Mouse (Mus musculus) embryonic facial prominence, embryonic 10.5 days (tissue): ENCODE data around the gene Ppm1n. TPM values are rescaled to one million over a fixed set of nuclear protein-coding genes. Genes with fewer than 3 reads are reported as not detected.
"Not testable (repeated sequence)": the region's sequence is repeated elsewhere in the genome, so short reads cannot be mapped to it uniquely, and the experiment has no call there.

Experiments
- DNase-seq: peaks from one replicate; pipeline ENCODE4 v3.0.0-alpha.2; 2017; ENCODE audit warnings: low spot score
- H3K27ac ChIP-seq: fragments of 300-500 bp; sonication (generic); replicated peaks from 2 replicates; pipeline ENCODE4 v1.5.1; 2016; ENCODE audit warnings: mild to moderate bottlenecking
- H3K27me3 ChIP-seq: fragments of 300-500 bp; sonication (generic); replicated peaks from 2 replicates; pipeline ENCODE4 v1.6.1; 2016; ENCODE audit warnings: low read depth, mild to moderate bottlenecking; ENCODE audit not compliant: poor library complexity, severe bottlenecking
- H3K36me3 ChIP-seq: fragments of 300-500 bp; sonication (generic); replicated peaks from 2 replicates; pipeline ENCODE4 v1.6.1; 2016; ENCODE audit warnings: mild to moderate bottlenecking, moderate library complexity
- H3K4me1 ChIP-seq: fragments of 300-500 bp; sonication (generic); 2 replicates; pipeline ENCODE4 v1.6.1; 2016
- H3K4me3 ChIP-seq: fragments of 300-500 bp; sonication (generic); 2 replicates; pipeline ENCODE4 v1.5.1; 2016; ENCODE audit warnings: mild to moderate bottlenecking, moderate library complexity
- H3K9me3 ChIP-seq: fragments of 300-500 bp; sonication (generic); 2 replicates; pipeline ENCODE4 v1.6.1; 2016; ENCODE audit warnings: mild to moderate bottlenecking
- WGBS: fragments of 180-500 bp; shearing (Covaris S2); methylation state at CpG from one replicate; pipeline ENCODE4 v1.1.7; 2016; 5-methylcytosine and 5-hydroxymethylcytosine counted together
- polyA plus RNA-seq: library from polyadenylated mRNA; unstranded; fragments of >200 nt; fragmentation: Nextera tagmentation; extraction: Ambion mirVana; gene quantifications from 2 replicates; pipeline ENCODE4 v1.2.1, GENCODE M21; 2016

Gene Ppm1n
- polyA plus RNA-seq, 1 experiment from 2014 or later: not detected

DNA sequence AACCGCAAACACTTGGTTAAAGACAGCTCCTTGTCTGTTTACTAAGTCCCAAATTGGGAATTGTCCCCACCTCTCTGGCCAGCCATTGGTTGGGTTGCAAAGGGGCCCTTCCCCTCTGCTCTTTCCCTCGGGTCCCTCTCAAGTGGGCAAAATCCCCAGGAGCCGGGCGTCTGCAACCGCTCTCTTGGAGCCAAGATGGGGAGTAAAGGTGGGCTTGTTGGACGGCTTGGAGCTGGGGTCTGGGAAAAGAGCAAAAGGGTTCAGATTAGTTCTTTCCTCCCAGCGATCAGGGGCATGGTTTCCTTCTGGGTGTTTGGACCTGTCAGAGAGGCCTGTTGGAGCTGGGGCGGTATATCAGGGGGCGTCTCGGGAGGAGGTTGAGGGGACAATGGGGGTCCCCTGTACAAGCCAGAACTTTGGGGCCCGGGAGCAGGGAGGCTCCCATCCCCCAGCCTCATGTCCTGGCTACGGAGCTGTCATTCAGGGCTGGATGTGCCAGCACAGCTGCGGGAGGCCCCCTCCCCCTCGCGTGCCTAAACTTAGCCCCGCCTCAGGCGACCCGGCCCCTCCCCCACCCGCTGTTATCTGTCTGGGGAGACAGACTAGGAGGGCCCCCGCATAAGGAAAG, 11.2 kb upstream of the Ppm1n start:
- Histone ChIP-seq H3K27me3 (no peaks in the 10 kb centered on the region), H3K4me1 (peaks cover 26% of the 10 kb centered on the region), H3K4me3 (peak overlapping the region; percentile 59), H3K27ac (peak overlapping the region; percentile 77), H3K36me3 (peaks cover 10% of the 10 kb centered on the region), H3K9me3 (no peaks in the 10 kb centered on the region)
- WGBS: under 1% methylated on average over 20 of the region's 20 CpGs
- DNase-seq: peak; percentile 66

DNA sequence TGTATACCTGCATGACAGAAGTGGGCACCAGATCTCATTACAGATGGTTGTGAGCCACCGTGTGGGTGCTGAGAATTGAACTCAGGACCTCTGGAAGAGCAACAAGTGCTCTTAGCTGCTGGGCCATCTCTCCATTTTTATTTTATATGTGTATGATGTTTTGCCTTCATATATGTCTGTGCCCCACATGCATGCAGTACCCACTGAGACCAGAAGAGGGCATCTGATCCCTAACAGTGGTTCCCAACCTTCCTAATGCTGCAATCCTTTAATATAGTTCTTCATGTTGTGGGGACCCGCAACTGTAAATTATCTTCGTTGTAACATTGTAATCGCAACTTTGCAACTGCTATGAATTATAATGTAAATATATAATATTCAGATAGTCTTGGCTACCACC, 4.9 kb upstream of the Ppm1n start:
- 34% methylated on average over 4 of the region's 4 CpGs for WGBS
- no peak overlapping the region for H3K27ac ChIP-seq
- no peak overlapping the region for H3K4me3 ChIP-seq
- DNase-seq: peak; percentile 67
- peaks cover 47% of the 10 kb centered on the region for H3K27me3 ChIP-seq
- H3K9me3 ChIP-seq: no peaks in the 10 kb centered on the region
- H3K4me1 ChIP-seq: peaks cover 17% of the 10 kb centered on the region
- H3K36me3 ChIP-seq: peaks cover 10% of the 10 kb centered on the region

DNA sequence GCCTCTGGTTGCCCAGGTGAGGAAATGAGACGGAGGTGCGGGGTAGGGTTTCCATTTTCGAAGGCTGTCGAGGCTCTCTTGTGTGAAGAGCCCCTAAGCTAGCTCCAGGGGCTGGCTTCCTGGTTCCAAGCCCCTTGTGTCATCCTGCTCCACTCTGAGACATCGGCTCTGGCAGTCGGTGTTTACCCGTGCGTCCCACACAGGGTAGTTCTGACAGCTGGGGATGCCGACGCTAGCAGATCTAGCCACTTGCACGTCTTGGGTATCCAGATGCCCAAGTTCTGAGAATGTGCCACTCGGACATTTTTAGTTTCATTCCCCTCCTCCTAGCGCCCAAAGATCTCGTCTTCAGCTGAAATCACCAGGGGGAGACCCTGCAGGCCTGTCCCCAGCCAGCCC, 3.5 kb upstream of the Ppm1n start:
- DNase-seq: no peak
- Histone ChIP-seq H3K27me3 (peaks cover 60% of the 10 kb centered on the region), H3K36me3 (peaks cover 10% of the 10 kb centered on the region), H3K4me1 (peaks cover 28% of the 10 kb centered on the region), H3K4me3 (peak overlapping the region; percentile 82), H3K27ac (peak overlapping the region; percentile 85), H3K9me3 (no peaks in the 10 kb centered on the region)
- 47% methylated on average over 14 of the region's 14 CpGs for WGBS

DNA sequence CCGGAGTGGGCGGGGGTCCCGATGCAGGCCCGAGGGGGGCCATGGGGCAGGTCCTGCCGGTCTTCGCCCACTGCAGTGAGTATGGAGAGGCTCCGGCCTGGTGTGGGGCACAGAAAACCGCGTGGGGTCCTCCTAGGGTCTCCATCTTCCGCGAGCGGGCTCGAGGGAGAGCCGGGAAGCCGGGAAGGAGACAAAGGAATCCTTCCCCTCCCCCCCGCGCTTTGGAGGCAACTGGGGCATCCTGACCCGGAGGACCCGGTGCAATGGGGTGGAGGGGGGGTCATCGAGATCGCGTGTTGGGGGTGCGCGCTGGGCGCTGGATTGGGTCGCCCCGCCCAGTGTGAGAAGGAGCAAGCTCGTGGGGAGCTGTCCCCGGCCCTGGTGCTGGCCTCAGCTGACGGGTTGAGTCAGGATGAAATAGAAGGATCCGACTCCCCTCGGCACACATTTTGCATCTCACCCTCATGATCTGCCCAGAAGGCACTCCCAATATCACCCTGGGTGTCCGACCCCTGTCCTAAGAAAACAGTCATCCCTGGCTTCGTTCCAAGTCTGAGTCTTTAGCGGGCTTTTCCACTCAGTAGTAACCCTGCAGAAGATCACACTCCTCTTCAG, 3.0 kb upstream of the Ppm1n start:
- no peaks in the 10 kb centered on the region for H3K9me3 ChIP-seq
- DNase-seq: peak; percentile 83
- peak overlapping the region; percentile 82 for H3K4me3 ChIP-seq
- H3K4me1 ChIP-seq: peaks cover 28% of the 10 kb centered on the region
- H3K36me3 ChIP-seq: peaks cover 10% of the 10 kb centered on the region
- WGBS: 1% methylated on average over 35 of the region's 35 CpGs
- peak overlapping the region; percentile 85 for H3K27ac ChIP-seq
- peaks cover 65% of the 10 kb centered on the region for H3K27me3 ChIP-seq

DNA sequence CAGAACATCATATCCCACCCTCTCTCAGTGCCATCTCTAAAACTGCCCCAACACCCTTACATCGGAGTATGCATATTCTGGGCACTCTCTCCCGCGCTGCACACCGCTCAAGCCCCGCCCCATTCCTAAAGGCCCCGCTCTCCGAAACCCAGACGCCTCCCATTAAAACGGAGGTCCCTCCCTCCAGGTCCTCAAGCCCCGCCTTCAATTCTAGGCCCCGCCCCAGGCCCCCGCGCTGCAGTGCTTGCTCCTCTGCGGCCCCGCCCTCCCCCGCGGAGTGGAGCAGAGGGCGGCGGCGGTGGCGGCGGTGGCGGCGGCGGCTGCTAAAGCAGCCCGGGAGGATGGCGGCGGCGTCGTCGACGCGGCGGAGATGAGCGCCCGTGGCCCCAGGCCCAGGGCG, 2.5 kb upstream of the Ppm1n start, which contains the start of gene Rtn2:
Gene Rtn2 (plus strand): TSS at position 240 of the 400 bp plus-strand sequence.
- peaks cover 70% of the 10 kb centered on the region for H3K27me3 ChIP-seq
- 1% methylated on average over 37 of the region's 37 CpGs for WGBS
- H3K27ac ChIP-seq: peak within 1 kb of the TSS; percentile 85
- peaks cover 8% of the 10 kb centered on the region for H3K36me3 ChIP-seq
- H3K9me3 ChIP-seq: no peaks in the 10 kb centered on the region
- H3K4me3 ChIP-seq: peak within 1 kb of the TSS; percentile 82
- peak; percentile 90 for DNase-seq
- peaks cover 28% of the 10 kb centered on the region for H3K4me1 ChIP-seq

DNA sequence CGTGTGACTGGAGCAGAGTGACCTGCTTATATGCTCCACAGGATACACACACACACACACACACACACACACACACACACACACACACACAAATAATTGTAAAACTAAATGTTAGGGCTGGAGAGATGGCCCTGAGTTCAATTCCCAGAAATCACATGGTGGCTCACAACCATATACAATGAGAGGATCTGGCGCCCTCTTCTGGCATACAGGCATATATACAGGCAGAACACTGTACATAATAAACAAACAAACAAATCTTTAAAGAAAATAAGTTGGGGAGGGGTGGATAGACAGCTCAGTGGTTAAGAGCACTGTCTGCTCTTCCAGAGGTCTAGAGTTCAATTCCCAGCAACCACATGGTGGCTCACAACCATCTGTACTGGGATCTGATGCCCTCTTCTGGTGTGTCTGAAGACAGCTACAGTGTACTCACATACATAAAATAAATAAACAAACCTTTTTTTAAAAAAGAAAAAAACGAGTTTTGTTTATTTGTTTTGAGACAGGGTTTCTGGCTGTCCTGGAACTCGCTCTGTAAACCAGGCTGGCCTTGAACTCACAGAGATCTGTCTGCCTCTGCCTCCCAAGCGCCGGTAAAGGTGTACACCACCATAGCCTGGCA, 1.9 kb upstream of the Ppm1n start:
- peaks cover 76% of the 10 kb centered on the region for H3K27me3 ChIP-seq
- WGBS: 38% methylated on average over 6 of the region's 6 CpGs
- not testable (repeated sequence) for H3K9me3 ChIP-seq, H3K27ac ChIP-seq, H3K36me3 ChIP-seq
- peaks cover 28% of the 10 kb centered on the region for H3K4me1 ChIP-seq
- peak; percentile 29 for DNase-seq
- peak overlapping the region; percentile 82 for H3K4me3 ChIP-seq

DNA sequence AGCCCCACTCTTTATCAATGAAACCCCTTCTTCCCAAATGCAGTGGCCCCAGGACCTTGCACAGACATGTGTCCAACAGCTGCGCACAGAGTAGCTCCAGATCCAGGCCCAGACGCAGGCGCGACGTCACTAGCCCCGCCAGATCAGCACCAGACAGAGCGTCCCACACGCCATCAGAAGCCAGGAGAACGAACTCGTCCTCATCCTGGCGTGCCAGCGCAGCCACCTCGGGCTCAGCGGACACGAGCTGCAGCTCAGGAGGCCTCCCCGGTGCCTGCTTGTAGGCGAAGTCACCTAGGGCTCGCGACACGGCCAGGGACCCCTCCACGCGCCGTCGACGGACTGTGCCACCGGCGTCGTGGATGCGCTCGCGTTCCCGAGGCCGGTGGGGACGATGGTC, 812 bp downstream of the Ppm1n start:
- no peaks in the 10 kb centered on the region for H3K9me3 ChIP-seq
- peaks cover 75% of the 10 kb centered on the region for H3K27me3 ChIP-seq
- DNase-seq: peak; percentile 41
- peaks cover 28% of the 10 kb centered on the region for H3K4me1 ChIP-seq
- no peak overlapping the region for H3K27ac ChIP-seq
- H3K4me3 ChIP-seq: peak overlapping the region; percentile 51
- H3K36me3 ChIP-seq: no peaks in the 10 kb centered on the region
- 2% methylated on average over 34 of the region's 34 CpGs for WGBS

DNA sequence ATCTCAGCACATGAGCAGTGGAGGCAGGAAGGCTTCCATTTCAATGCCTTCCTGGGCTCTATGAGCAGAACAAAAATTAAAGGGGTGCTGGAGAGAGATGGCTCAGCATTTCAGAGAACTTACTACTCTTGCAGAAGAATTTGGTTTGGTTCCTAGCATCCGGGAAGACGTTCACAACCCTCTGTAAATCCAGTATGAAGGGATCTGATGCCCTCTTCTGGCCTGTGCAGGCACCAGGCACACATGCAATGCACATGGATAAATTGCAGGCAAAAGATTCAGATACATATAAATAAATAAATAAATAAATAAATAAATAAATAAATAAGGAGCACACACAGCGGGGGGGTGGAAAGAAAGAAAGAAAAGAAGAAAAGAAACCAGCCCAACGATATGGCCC, 3.6 kb downstream of the Ppm1n start:
- DNase-seq: no peak
- H3K36me3 ChIP-seq: no peaks in the 10 kb centered on the region
- peaks cover 17% of the 10 kb centered on the region for H3K4me1 ChIP-seq
- 48% methylated on average over 4 of the region's 4 CpGs for WGBS
- peaks cover 49% of the 10 kb centered on the region for H3K27me3 ChIP-seq
- no peak overlapping the region for H3K4me3 ChIP-seq
- no peaks in the 10 kb centered on the region for H3K9me3 ChIP-seq
- H3K27ac ChIP-seq: no peak overlapping the region

DNA sequence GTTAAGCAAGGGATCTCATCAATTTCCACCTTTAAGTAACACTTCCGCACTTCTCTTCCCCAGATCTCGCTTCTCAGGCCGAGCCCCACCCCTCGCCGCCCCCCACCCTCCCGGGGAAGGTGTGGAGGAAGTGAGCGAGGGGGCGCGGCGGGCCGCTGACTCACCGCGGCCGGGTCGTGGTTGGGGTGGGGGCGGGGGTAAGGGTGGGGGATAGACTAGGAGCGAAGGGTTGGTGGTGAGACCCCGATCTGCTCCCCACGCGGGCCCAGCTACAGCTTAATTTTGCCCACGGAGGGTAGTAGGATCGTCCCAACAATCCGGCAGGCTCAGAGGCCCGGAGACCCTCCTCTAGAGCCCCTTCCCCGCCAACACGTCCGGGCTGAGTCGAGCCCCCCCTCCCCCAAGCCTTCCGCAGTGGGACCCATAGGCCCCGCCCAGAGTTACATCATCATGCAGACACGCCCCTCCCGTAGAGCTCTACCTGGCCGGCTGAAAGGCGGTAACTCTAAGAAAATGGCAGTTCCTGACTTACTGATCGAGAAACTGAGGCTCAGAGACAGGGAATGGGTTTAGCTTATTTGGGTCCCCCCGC, 7.6 kb downstream of the Ppm1n start:
- H3K4me1 ChIP-seq: peaks cover 29% of the 10 kb centered on the region
- DNase-seq: peak; percentile 89
- peak overlapping the region; percentile 90 for H3K27ac ChIP-seq
- H3K36me3 ChIP-seq: peaks cover 12% of the 10 kb centered on the region
- WGBS: under 1% methylated on average over 36 of the region's 36 CpGs
- H3K4me3 ChIP-seq: peak overlapping the region; percentile 75
- peaks cover 10% of the 10 kb centered on the region for H3K27me3 ChIP-seq
- H3K9me3 ChIP-seq: no peaks in the 10 kb centered on the region

DNA sequence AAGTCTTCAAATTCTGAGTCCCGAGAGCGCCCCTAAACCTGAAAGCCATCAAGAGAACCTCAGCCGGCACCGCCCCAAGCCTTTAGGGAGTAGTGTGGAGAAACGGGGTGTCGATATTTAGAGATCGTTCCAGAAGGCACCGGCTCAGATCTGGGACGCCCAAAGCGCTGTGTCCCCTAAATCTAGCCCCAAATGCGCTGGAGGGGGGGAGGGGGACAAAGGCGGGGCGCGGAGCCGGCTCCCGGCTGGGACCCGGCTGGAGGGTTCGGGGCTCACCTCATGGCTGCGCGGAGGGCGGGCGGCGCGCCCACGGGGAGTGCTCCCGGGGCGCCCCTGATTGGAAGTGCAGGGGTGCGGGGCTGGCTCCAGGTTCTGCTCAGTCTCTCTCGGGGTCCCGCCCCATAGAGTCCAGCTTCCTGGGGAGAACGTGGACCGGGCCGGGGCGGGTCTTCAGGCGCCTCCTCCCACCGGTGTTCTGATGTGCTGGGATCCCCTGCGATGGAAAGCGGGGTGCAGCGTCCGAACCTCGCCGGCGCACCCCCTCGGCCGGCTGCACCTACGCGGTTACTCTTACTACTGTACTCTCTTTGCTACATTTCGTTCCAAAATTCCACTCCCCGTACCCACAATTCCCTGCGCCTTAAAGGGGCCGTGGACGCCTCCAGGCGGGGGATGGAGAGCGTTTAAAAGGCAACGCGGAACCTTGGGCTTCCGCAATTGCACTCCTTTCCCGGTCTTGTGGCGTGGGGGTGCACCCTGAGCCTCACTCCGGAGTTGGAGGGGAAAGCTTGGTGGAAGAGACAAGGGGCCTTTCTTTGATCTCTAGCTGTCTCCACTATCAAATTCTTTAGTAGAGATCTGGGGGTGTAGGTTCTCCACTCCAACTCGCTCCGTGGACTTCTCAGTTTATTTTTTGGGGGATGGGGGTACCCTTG, 8.4 kb downstream of the Ppm1n start, which contains the start of gene Vasp:
Gene Vasp (minus strand): TSS at position 580 of the 935 bp plus-strand sequence.
- H3K4me3 ChIP-seq: peak within 1 kb of the TSS; percentile 75
- WGBS: under 1% methylated on average over 62 of the region's 62 CpGs
- peak within 1 kb of the TSS; percentile 90 for H3K27ac ChIP-seq
- peaks cover 18% of the 10 kb centered on the region for H3K36me3 ChIP-seq
- peak; percentile 86 for DNase-seq
- no peaks in the 10 kb centered on the region for H3K9me3 ChIP-seq
- 0 out of 2 replicates have a peak, but pooled peaks cover 4% of the 10 kb centered on the region for H3K27me3 ChIP-seq
- peaks cover 37% of the 10 kb centered on the region for H3K4me1 ChIP-seq

DNA sequence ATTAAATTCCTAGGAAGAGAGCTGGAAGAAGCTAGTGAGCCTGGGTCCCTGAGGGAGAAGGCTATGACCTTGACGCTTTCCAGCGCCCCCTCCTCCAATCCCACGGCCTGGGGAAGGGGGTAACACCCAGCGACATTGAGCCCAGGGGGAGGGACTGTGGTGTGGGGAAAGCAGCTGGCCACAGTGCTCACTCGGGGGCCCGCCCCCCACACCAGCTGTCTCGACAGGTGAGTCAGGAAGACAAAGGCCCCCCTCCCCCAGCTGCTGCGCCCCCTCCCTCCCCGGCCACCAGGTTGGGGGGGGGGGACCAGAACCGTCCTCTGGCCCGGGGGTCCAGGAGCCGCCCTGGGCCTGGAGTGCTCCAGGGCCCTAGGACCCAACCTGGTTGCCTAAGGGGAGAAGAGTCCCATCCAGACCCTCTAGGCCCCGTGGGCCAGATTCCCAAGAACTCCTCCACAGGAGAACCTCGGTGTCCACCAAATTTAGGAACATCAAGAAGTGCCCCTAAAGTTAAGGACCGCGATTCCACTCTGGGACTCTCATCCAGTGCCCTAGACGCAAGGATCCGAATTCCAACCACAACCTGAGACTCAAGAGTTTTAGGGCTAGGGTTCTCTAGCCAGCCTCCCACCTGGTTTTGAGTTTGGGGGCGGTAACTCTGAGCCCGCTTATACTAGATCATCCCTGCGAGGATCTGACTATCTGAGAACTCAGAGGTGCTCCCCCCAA, 9.2 kb downstream of the Ppm1n start:
- H3K4me3 ChIP-seq: peak overlapping the region; percentile 75
- under 1% methylated on average over 21 of the region's 21 CpGs for WGBS
- peaks cover 27% of the 10 kb centered on the region for H3K36me3 ChIP-seq
- peak; percentile 60 for DNase-seq
- H3K27me3 ChIP-seq: 0 out of 2 replicates have a peak, but pooled peaks cover 4% of the 10 kb centered on the region
- no peaks in the 10 kb centered on the region for H3K9me3 ChIP-seq
- H3K4me1 ChIP-seq: peaks cover 45% of the 10 kb centered on the region
- H3K27ac ChIP-seq: peak overlapping the region; percentile 90
